Mouse (Mus musculus) ES-E14 (cell line): ENCODE results near the gene Kcnd3. TPM values are rescaled to one million over a fixed set of nuclear protein-coding genes. Genes with fewer than 3 reads are reported as not detected.

Experiments
- DNase-seq: peaks from one replicate; pipeline ENCODE4 v3.0.0-alpha.2; 2013; ENCODE audit warnings: low read depth, low spot score
- H3K27ac ChIP-seq: 2 replicates; pipeline ENCODE4 v1.5.1; 2012; ENCODE audit warnings: low read depth, mild to moderate bottlenecking, low read length, moderate library complexity, mixed read lengths; ENCODE audit not compliant: poor library complexity, insufficient read depth, severe bottlenecking
- H3K36me3 ChIP-seq: 2 replicates; pipeline ENCODE4 v1.6.1; 2012; ENCODE audit warnings: mild to moderate bottlenecking, low read length, moderate library complexity, mixed read lengths; ENCODE audit not compliant: control insufficient read depth, poor library complexity, insufficient read depth, severe bottlenecking
- H3K4me1 ChIP-seq, 2 experiments: fragments of 150-350 bp in 1 of 2; sonication (generic) in 1 of 2; 2 replicates each; pipeline ENCODE4 v1.6.1; 2012; ENCODE audit warnings: low read length in 2 of 2, mild to moderate bottlenecking in 1 of 2, mixed read lengths in 1 of 2; ENCODE audit not compliant: control insufficient read depth in 2 of 2, insufficient read depth in 2 of 2, poor library complexity in 1 of 2
- H3K4me3 ChIP-seq, 2 experiments: fragments of 150-350 bp in 1 of 2; sonication (generic) in 1 of 2; 2 replicates each; pipeline ENCODE4 v1.5.1; 2012; ENCODE audit warnings: low read length in 2 of 2, low read depth in 1 of 2, mild to moderate bottlenecking in 1 of 2, mixed read lengths in 1 of 2; ENCODE audit not compliant: insufficient read depth in 1 of 2, poor library complexity in 1 of 2, severe bottlenecking in 1 of 2
- H3K9ac ChIP-seq: 2 replicates; pipeline ENCODE4 v1.6.1; 2012; ENCODE audit warnings: low read depth, mild to moderate bottlenecking, low read length, mixed read lengths; ENCODE audit not compliant: poor library complexity, insufficient read depth, severe bottlenecking
- H3K9me3 ChIP-seq: fragments of 150-350 bp; sonication (generic); 2 replicates; pipeline ENCODE4 v1.6.1; 2012; ENCODE audit warnings: low read depth, mild to moderate bottlenecking, low read length; ENCODE audit not compliant: control insufficient read depth, insufficient read depth
- CHD2 ChIP-seq: IDR thresholded peaks from 2 replicates; pipeline ENCODE4 v1.6.1; 2014; ENCODE audit warnings: mild to moderate bottlenecking, low read depth, low read length, inconsistent platforms
- HCFC1 ChIP-seq: IDR thresholded peaks from 2 replicates; pipeline ENCODE4 v1.6.1; 2012; ENCODE audit warnings: low read length, inconsistent platforms, borderline replicate concordance; ENCODE audit not compliant: insufficient read depth
- MAFK ChIP-seq: IDR thresholded peaks from 2 replicates; pipeline ENCODE4 v1.6.1; 2014; ENCODE audit warnings: mild to moderate bottlenecking, low read depth, low read length, inconsistent platforms; ENCODE audit not compliant: insufficient read depth
- ZC3H11A ChIP-seq: IDR thresholded peaks from 2 replicates; pipeline ENCODE4 v1.6.1; 2012; ENCODE audit warnings: low read depth, mild to moderate bottlenecking, inconsistent platforms, low read length, borderline replicate concordance
- ZNF384 ChIP-seq: IDR thresholded peaks from 2 replicates; pipeline ENCODE4 v1.6.1; 2012; ENCODE audit warnings: low read depth, low read length, inconsistent platforms
- in situ Hi-C, 2 experiments: fragments of 600-800 bp; cut with MboI; formaldehyde crosslinking; loops; one replicate each; pipeline ENCODE4 v1.15.1; 2025; ENCODE audit warnings: low sequenced_read_pairs in 2 of 2, inconsistent platforms in 1 of 2; ENCODE audit not compliant: unreplicated experiment in 2 of 2
- total RNA-seq: library from RNA; depleted of rRNA; stranded (reverse); fragments of 300-350 nt; gene quantifications from 2 replicates; pipeline ENCODE4 v1.2.3, GENCODE M21; 2012

Gene Kcnd3
- total RNA-seq, 1 experiment, result 0.04 TPM

GRCm38 (mm10) chr3:105405516-105405915 is 46.6 kb upstream of the Kcnd3 start:
- no peak overlapping the region for H3K9ac ChIP-seq
- no peak overlapping the region for H3K27ac ChIP-seq
- no peaks in the 10 kb centered on the region for H3K9me3 ChIP-seq
- in situ Hi-C loops, result no loop called here
- TF ChIP-seq CHD2 (no peak), HCFC1 (no peak), ZNF384 (no peak), ZC3H11A (no peak), MAFK (no peak)
- no peak for DNase-seq
- no peaks in the 10 kb centered on the region for H3K36me3 ChIP-seq
- H3K4me1 ChIP-seq, result no peaks in the 10 kb centered on the region
- H3K4me3 ChIP-seq, result no peak overlapping the region

DNA sequence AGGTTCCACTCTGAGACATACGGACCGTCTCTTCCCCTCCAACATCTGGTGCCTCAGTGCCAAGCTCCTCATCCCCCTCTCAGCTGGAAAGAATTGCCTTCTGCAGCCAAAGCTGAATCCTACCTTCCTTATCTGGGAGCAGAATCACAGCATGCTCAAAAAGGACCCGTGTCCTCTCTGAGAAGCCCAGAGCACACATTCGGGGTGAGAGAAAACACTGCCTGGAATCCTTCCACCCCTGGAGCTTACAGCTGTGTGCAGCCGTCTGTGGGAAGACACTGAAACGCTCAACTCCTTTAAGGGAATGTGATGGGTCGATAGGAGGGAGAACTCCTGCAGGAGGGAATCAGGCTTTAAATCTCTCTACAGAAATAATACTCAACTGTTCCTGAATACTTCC is 46.1 kb upstream of the Kcnd3 start:
- Histone ChIP-seq H3K9ac (no peak overlapping the region), H3K4me1 (no peaks in the 10 kb centered on the region), H3K27ac (no peak overlapping the region), H3K36me3 (no peaks in the 10 kb centered on the region), H3K9me3 (no peaks in the 10 kb centered on the region), H3K4me3 (no peak overlapping the region)
- TF ChIP-seq MAFK, result no peak
- TF ChIP-seq ZNF384, result no peak
- no peak for TF ChIP-seq HCFC1
- TF ChIP-seq CHD2, result no peak
- no peak for TF ChIP-seq ZC3H11A
- no peak for DNase-seq
- in situ Hi-C loops, result no loop called here

GRCm38 (mm10) chr3:105408211-105408610 is 43.9 kb upstream of the Kcnd3 start:
- Histone ChIP-seq H3K9ac (no peak overlapping the region), H3K36me3 (no peaks in the 10 kb centered on the region), H3K27ac (no peak overlapping the region), H3K9me3 (no peaks in the 10 kb centered on the region), H3K4me1 (no peaks in the 10 kb centered on the region), H3K4me3 (no peak overlapping the region)
- no peak for DNase-seq
- TF ChIP-seq ZNF384, result no peak
- TF ChIP-seq HCFC1, result no peak
- no peak for TF ChIP-seq ZC3H11A
- TF ChIP-seq MAFK, result no peak
- no peak for TF ChIP-seq CHD2
- in situ Hi-C loops, result no loop called here

DNA sequence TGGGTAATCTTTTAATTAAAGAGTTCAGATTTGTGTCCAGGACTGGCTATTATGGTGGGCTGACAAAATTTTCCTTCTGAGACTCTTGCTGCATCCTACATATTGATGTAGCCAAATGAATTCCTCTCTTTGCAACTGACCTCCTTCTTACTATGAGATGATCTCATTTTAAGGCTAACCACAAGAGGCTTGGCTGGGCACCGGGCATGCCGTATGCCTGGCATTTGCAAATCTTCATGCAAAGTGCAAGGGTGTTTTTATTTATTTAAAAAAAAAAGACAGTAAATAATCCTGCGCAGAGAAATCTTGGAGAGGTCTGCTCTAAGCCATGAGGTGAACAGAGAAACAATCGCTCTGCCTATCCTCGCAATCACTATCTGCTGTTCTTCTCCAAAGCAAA is 41.3 kb upstream of the Kcnd3 start:
- no peak overlapping the region for H3K27ac ChIP-seq
- in situ Hi-C loops, result no loop called here
- H3K4me1 ChIP-seq, result no peaks in the 10 kb centered on the region
- TF ChIP-seq ZNF384 (no peak), CHD2 (no peak), MAFK (no peak)
- H3K9me3 ChIP-seq, result no peaks in the 10 kb centered on the region
- no peak for DNase-seq
- H3K4me3 ChIP-seq, result no peak overlapping the region
- H3K36me3 ChIP-seq, result no peaks in the 10 kb centered on the region
- no peak overlapping the region for H3K9ac ChIP-seq

- no peak overlapping the region for H3K4me3 ChIP-seq
- H3K27ac ChIP-seq, result no peak overlapping the region
- in situ Hi-C loops, result no loop called here
- H3K9ac ChIP-seq, result no peak overlapping the region
- DNase-seq, result no peak
- TF ChIP-seq ZC3H11A (no peak), CHD2 (no peak), ZNF384 (no peak), MAFK (no peak), HCFC1 (no peak)
- H3K4me1 ChIP-seq, result no peaks in the 10 kb centered on the region
- no peaks in the 10 kb centered on the region for H3K9me3 ChIP-seq
- no peaks in the 10 kb centered on the region for H3K36me3 ChIP-seq
Measured at GRCm38 (mm10) chr3:105411776-105412175, 40.4 kb upstream of the Kcnd3 start.
